Mouse (Mus musculus): ENCODE measurements around the gene Macrod2. TPM values are rescaled to one million over a fixed set of nuclear protein-coding genes. Genes with fewer than 3 reads are reported as not detected.

Gene Macrod2
- polyA plus RNA-seq, 1 experiment from 2014 or later = 42.1 TPM

DNA sequence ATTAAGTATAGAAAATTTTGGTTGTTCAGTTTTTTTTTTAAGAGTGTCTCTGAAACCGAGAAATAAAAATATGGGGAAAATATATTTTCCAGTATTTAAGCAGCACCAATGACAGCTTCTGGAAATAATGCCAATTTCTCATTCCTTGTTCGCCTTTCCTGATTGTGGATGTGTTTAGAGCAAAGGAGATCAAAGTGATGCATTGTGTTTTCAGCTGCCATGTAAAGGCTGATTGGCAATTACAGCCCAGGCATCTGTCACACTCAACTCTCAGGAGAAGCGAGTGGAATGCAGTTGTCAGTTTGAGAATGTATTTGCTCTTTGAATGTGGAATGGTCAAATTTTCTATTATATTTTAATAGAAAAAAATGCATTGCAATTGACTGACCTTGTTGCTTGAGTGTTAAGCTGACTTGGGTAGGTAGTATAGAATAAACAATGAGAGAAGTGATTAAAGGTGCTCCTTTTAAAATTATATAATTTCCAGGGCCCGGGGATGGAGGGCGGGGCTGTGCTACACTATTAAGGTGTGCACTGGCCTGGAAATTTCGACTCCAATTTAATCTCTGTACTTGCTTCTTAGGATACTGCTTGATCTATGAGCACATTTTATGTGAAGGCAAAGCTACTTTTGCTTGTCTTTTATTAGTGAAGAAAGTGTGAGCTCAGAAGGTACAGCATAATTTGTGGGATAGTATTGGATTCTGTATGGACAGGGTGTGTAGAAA lies 629.4 kb downstream of the Macrod2 start:
- no peak overlapping the region for H3K4me2 ChIP-seq (ENCODE audit: low read depth, severe bottlenecking)
- 61% methylated on average over 6 of the region's 6 CpGs for WGBS
- H3K9me3 ChIP-seq (ENCODE audit: control insufficient read depth, low read length) = no peaks in the 10 kb centered on the region
- H3K36me3 ChIP-seq (ENCODE audit: control insufficient read depth, insufficient read depth, low read length) = no peaks in the 10 kb centered on the region
- H3K9ac ChIP-seq (ENCODE audit: low read length) = no peak overlapping the region
- H3K27ac ChIP-seq (replicated peaks; ENCODE audit: low read depth, low read length) = no peak overlapping the region
- no peaks in the 10 kb centered on the region for H3K27me3 ChIP-seq (ENCODE audit: control insufficient read depth, insufficient read depth, low read length)
- DNase-seq (ENCODE audit: low spot score) = no peak
- ATAC-seq (ENCODE audit: insufficient number of reproducible peaks, low FRiP score, low TSS enrichment, low read depth) = no peak
- no peaks in the 10 kb centered on the region for H3K4me1 ChIP-seq (ENCODE audit: control insufficient read depth, insufficient read depth, low read length)
- H3K4me3 ChIP-seq (ENCODE audit: low read depth, low read length) = no peak overlapping the region

DNA sequence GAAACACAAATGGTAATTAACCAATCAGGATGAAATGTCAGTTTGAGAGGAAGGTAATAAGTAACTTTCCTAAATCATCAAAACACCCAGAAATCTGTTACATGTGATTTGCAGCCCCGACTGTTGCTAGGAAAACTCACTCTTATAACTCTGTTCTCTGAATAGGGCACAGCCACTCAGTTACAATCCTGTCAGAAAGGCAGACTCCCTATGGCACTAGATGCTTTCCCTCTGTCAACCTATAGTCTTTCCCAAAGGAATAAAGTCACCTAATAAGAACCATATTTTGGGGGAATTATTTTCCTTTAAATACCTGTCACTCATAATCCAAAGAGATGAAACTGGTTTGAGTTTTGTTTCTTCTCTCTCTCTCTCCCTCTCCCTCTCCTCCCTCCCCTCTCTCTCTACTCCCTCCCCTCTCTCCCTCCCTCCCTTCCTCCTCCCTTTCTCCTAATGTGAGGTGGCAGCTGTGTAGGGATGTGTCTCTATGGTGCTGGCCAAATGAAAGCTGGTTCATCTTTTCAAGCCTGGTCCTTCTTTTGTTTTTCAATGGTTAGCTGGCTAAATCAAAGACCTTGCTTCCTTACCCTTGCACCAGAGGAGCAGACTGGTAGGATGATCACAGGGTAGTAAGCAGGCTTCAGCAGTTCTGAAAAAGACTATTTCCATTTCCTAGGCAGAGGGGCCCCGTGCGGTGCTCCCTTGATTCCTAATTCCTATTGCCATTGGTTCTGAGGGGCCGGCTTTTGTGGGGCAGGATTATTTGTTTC lies 661.8 kb downstream of the Macrod2 start:
- Histone ChIP-seq H3K4me2 (ENCODE audit: low read depth, severe bottlenecking) (no peak overlapping the region), H3K27ac (replicated peaks; ENCODE audit: low read depth, low read length) (no peak overlapping the region), H3K4me3 (ENCODE audit: low read depth, low read length) (no peak overlapping the region), H3K36me3 (ENCODE audit: control insufficient read depth, insufficient read depth, low read length) (no peaks in the 10 kb centered on the region), H3K27me3 (ENCODE audit: control insufficient read depth, insufficient read depth, low read length) (no peaks in the 10 kb centered on the region), H3K9me3 (ENCODE audit: control insufficient read depth, low read length) (no peaks in the 10 kb centered on the region), H3K4me1 (ENCODE audit: control insufficient read depth, insufficient read depth, low read length) (no peaks in the 10 kb centered on the region), H3K9ac (ENCODE audit: low read length) (no peak overlapping the region)
- no peak for ATAC-seq (ENCODE audit: insufficient number of reproducible peaks, low FRiP score, low TSS enrichment, low read depth)
- no peak for DNase-seq (ENCODE audit: low spot score)
- 41% methylated on average over 4 of the region's 4 CpGs for WGBS

DNA sequence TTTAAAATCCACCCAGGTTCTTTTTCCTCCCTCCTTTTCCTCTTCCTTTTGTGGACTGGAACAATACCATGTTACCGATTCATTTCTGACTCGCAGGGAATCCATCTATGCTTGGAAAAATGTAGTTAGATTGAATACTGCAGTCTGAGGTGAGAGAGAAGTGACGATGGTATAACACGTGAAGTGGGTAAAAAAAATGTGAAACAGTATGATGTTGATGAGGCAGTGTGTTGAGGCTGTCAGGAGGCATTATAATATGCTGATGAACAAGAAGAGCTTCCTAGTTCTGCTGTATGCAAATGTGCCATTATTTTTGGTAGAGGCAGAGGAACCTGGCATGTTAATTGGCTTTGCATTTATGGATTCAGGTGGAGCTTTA lies 662.3 kb downstream of the Macrod2 start:
- no peak for ATAC-seq (ENCODE audit: insufficient number of reproducible peaks, low FRiP score, low TSS enrichment, low read depth)
- no peak overlapping the region for H3K27ac ChIP-seq (replicated peaks; ENCODE audit: low read depth, low read length)
- 67% methylated on average over 4 of the region's 4 CpGs for WGBS
- no peaks in the 10 kb centered on the region for H3K4me1 ChIP-seq (ENCODE audit: control insufficient read depth, insufficient read depth, low read length)
- no peaks in the 10 kb centered on the region for H3K36me3 ChIP-seq (ENCODE audit: control insufficient read depth, insufficient read depth, low read length)
- no peak overlapping the region for H3K4me3 ChIP-seq (ENCODE audit: low read depth, low read length)
- no peaks in the 10 kb centered on the region for H3K27me3 ChIP-seq (ENCODE audit: control insufficient read depth, insufficient read depth, low read length)
- no peak overlapping the region for H3K4me2 ChIP-seq (ENCODE audit: low read depth, severe bottlenecking)
- H3K9me3 ChIP-seq (ENCODE audit: control insufficient read depth, low read length) = no peaks in the 10 kb centered on the region
- DNase-seq (ENCODE audit: low spot score) = no peak
- H3K9ac ChIP-seq (ENCODE audit: low read length) = no peak overlapping the region

DNA sequence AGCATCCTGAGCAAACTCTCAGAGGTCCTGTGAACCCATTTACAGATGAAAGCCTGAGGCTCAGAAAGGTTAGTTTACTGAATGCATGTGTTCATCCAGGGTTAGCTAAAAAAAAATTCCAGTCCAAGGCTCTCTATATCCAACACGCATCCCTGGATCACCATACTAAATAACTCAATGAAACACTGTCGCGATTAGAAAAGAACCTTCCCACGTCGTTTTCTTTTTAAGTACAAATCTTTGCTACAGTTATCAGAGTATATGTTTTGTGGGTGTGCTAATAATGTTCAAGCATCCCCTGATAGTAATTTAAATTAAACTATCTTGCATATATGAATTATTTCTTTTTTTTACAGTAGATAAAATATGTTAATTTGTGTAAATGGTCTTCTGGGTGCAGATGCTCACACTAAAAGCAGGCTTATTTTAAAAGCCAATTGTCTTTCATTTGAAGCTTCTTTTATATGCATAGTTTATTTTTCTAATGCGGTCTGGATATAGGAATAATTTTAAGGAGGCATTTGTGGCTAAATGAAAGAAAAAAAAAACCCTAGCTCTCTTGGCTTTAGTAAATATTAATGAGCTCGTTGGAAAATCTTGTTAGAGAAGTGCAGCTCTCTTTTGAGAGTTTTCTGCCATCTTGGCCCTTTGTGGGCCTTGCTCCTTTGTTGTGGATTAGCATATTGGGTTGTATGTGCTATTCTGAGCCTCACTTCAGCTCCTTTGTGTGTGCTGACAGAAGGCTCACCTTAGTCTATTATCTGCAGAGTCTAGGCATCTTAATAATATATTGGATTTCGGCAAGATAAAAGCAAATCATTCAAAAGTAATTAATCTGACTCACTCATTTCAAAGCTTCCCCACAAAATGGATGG lies 679.1 kb downstream of the Macrod2 start:
- Histone ChIP-seq H3K4me2 (ENCODE audit: low read depth, severe bottlenecking) (no peak overlapping the region), H3K27ac (replicated peaks; ENCODE audit: low read depth, low read length) (no peak overlapping the region), H3K36me3 (ENCODE audit: control insufficient read depth, insufficient read depth, low read length) (no peaks in the 10 kb centered on the region), H3K27me3 (ENCODE audit: control insufficient read depth, insufficient read depth, low read length) (no peaks in the 10 kb centered on the region), H3K4me1 (ENCODE audit: control insufficient read depth, insufficient read depth, low read length) (no peaks in the 10 kb centered on the region), H3K9me3 (ENCODE audit: control insufficient read depth, low read length) (no peaks in the 10 kb centered on the region), H3K9ac (ENCODE audit: low read length) (no peak overlapping the region), H3K4me3 (ENCODE audit: low read depth, low read length) (no peak overlapping the region)
- DNase-seq (ENCODE audit: low spot score) = no peak
- 84% methylated on average over 8 of the region's 8 CpGs for WGBS
- ATAC-seq (ENCODE audit: insufficient number of reproducible peaks, low FRiP score, low TSS enrichment, low read depth) = no peak

DNA sequence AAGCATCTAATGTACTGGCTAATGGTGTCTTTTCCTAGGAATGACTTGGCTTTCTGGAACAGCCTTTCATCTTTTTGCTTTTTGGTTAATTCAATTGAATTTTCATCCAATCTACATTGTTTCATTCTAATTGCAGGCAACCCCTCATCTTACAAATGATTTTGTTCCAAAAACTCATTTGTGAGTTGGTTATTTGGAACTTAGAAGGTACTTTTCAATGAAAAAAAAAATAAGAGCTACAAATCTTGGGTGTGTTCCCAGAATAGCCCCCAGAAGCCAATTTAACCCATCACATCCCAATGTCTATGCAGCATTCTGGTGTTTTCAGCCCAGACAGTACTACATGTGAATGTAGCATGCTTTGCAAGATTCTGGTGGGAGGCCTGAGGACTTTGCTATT lies 683.1 kb downstream of the Macrod2 start:
- H3K27ac ChIP-seq (replicated peaks; ENCODE audit: low read depth, low read length) = no peak overlapping the region
- H3K4me1 ChIP-seq (ENCODE audit: control insufficient read depth, insufficient read depth, low read length) = no peaks in the 10 kb centered on the region
- no peak overlapping the region for H3K4me3 ChIP-seq (ENCODE audit: low read depth, low read length)
- no peaks in the 10 kb centered on the region for H3K36me3 ChIP-seq (ENCODE audit: control insufficient read depth, insufficient read depth, low read length)
- ATAC-seq (ENCODE audit: insufficient number of reproducible peaks, low FRiP score, low TSS enrichment, low read depth) (no peak), DNase-seq (ENCODE audit: low spot score) (no peak)
- no peak overlapping the region for H3K4me2 ChIP-seq (ENCODE audit: low read depth, severe bottlenecking)
- H3K9ac ChIP-seq (ENCODE audit: low read length) = no peak overlapping the region
- no peaks in the 10 kb centered on the region for H3K27me3 ChIP-seq (ENCODE audit: control insufficient read depth, insufficient read depth, low read length)
- no peaks in the 10 kb centered on the region for H3K9me3 ChIP-seq (ENCODE audit: control insufficient read depth, low read length)

DNA sequence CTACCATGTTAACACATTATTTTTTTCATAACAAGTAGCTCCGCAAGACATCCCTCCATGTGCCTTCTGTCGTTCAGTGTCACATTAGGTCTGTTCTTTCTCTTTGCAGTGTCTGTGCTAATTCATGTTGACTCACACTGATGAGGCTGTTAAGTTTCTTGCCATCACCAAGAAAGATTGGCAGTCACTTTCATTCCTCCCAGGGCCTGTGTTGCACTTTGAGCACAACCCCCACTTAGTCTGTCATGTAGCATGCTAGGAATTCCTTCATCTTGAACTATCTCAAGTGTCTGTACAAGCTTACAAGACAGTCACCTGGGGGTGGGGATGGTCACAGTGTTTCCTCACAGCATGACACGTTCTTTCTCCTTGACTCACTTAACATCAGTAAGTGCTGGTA lies 696.2 kb downstream of the Macrod2 start:
- no peak for ATAC-seq (ENCODE audit: insufficient number of reproducible peaks, low FRiP score, low TSS enrichment, low read depth)
- H3K27ac ChIP-seq (replicated peaks; ENCODE audit: low read depth, low read length) = no peak overlapping the region
- no peak overlapping the region for H3K4me3 ChIP-seq (ENCODE audit: low read depth, low read length)
- H3K36me3 ChIP-seq (ENCODE audit: control insufficient read depth, insufficient read depth, low read length) = no peaks in the 10 kb centered on the region
- H3K4me1 ChIP-seq (ENCODE audit: control insufficient read depth, insufficient read depth, low read length) = no peaks in the 10 kb centered on the region
- no peaks in the 10 kb centered on the region for H3K9me3 ChIP-seq (ENCODE audit: control insufficient read depth, low read length)
- H3K9ac ChIP-seq (ENCODE audit: low read length) = no peak overlapping the region
- 79% methylated on average over 3 of the region's 3 CpGs for WGBS
- no peak for DNase-seq (ENCODE audit: low spot score)
- no peak overlapping the region for H3K4me2 ChIP-seq (ENCODE audit: low read depth, severe bottlenecking)
- no peaks in the 10 kb centered on the region for H3K27me3 ChIP-seq (ENCODE audit: control insufficient read depth, insufficient read depth, low read length)

DNA sequence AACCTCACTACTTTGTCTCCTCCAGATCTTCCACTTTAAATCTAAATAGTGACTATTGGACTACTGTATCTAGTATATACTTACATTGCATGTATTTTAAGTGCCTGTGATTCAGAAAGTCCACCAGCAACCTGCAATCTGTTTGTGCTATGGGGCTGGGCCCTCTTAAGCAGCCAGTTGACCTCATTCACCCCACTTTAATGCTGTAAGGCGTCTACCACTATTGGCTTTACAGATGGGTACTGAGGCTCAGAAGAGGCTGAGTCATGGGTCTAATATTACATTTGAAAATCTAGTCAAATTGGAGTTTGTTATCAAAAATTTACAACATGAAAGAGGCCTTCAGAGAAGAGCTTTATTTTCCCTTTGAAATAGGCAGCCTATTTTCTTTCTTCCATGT lies 722.5 kb downstream of the Macrod2 start:
- WGBS = 50% methylated on average over 1 of the region's 1 CpGs
- Histone ChIP-seq H3K4me3 (ENCODE audit: low read depth, low read length) (no peak overlapping the region), H3K4me2 (ENCODE audit: low read depth, severe bottlenecking) (no peak overlapping the region), H3K4me1 (ENCODE audit: control insufficient read depth, insufficient read depth, low read length) (no peaks in the 10 kb centered on the region), H3K27me3 (ENCODE audit: control insufficient read depth, insufficient read depth, low read length) (no peaks in the 10 kb centered on the region), H3K9me3 (ENCODE audit: control insufficient read depth, low read length) (no peaks in the 10 kb centered on the region), H3K27ac (replicated peaks; ENCODE audit: low read depth, low read length) (no peak overlapping the region), H3K9ac (ENCODE audit: low read length) (no peak overlapping the region), H3K36me3 (ENCODE audit: control insufficient read depth, insufficient read depth, low read length) (no peaks in the 10 kb centered on the region)
- DNase-seq (ENCODE audit: low spot score) (no peak), ATAC-seq (ENCODE audit: insufficient number of reproducible peaks, low FRiP score, low TSS enrichment, low read depth) (no peak)

DNA sequence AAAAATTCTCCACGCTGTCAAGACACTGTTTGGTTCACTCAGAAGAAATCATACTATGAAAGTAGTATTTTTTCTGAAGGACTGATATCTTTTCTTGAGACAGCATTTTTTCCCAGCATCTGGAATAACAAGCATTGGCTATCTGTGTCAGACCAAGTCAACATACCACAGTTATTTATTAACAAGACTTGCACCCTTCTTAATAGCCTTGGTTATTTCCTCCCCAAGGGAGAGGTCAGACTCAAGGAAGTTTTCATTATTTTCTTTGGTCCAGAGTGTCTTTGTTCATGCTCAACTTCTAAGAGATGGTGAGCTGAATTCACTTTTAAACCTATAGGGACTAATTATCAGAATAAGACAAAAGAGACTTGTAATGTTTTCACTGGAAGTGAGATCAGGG lies 728.8 kb downstream of the Macrod2 start:
- H3K27me3 ChIP-seq (ENCODE audit: control insufficient read depth, insufficient read depth, low read length) = no peaks in the 10 kb centered on the region
- H3K36me3 ChIP-seq (ENCODE audit: control insufficient read depth, insufficient read depth, low read length) = no peaks in the 10 kb centered on the region
- no peak overlapping the region for H3K9ac ChIP-seq (ENCODE audit: low read length)
- H3K4me2 ChIP-seq (ENCODE audit: low read depth, severe bottlenecking) = no peak overlapping the region
- no peak overlapping the region for H3K27ac ChIP-seq (replicated peaks; ENCODE audit: low read depth, low read length)
- no peak overlapping the region for H3K4me3 ChIP-seq (ENCODE audit: low read depth, low read length)
- WGBS = 88% methylated on average over 1 of the region's 1 CpGs
- H3K4me1 ChIP-seq (ENCODE audit: control insufficient read depth, insufficient read depth, low read length) = no peaks in the 10 kb centered on the region
- ATAC-seq (ENCODE audit: insufficient number of reproducible peaks, low FRiP score, low TSS enrichment, low read depth) = no peak
- no peaks in the 10 kb centered on the region for H3K9me3 ChIP-seq (ENCODE audit: control insufficient read depth, low read length)
- no peak for DNase-seq (ENCODE audit: low spot score)
